Mouse (Mus musculus) ES-E14 (cell line): Measurements from ENCODE around the gene Olfr342. TPM values are rescaled to one million over a fixed set of nuclear protein-coding genes. Genes with fewer than 3 reads are reported as not detected.

Experiments
- DNase-seq: peaks from one replicate; pipeline ENCODE4 v3.0.0-alpha.2; 2013; ENCODE audit warnings: low read depth, low spot score
- H3K27ac ChIP-seq: 2 replicates; pipeline ENCODE4 v1.5.1; 2012; ENCODE audit warnings: low read depth, mild to moderate bottlenecking, low read length, moderate library complexity, mixed read lengths; ENCODE audit not compliant: poor library complexity, insufficient read depth, severe bottlenecking
- H3K36me3 ChIP-seq: 2 replicates; pipeline ENCODE4 v1.6.1; 2012; ENCODE audit warnings: mild to moderate bottlenecking, low read length, moderate library complexity, mixed read lengths; ENCODE audit not compliant: control insufficient read depth, poor library complexity, insufficient read depth, severe bottlenecking
- H3K4me1 ChIP-seq, 2 experiments: fragments of 150-350 bp in 1 of 2; sonication (generic) in 1 of 2; 2 replicates each; pipeline ENCODE4 v1.6.1; 2012; ENCODE audit warnings: low read length in 2 of 2, mild to moderate bottlenecking in 1 of 2, mixed read lengths in 1 of 2; ENCODE audit not compliant: control insufficient read depth in 2 of 2, insufficient read depth in 2 of 2, poor library complexity in 1 of 2
- H3K4me3 ChIP-seq, 2 experiments: fragments of 150-350 bp in 1 of 2; sonication (generic) in 1 of 2; 2 replicates each; pipeline ENCODE4 v1.5.1; 2012; ENCODE audit warnings: low read length in 2 of 2, low read depth in 1 of 2, mild to moderate bottlenecking in 1 of 2, mixed read lengths in 1 of 2; ENCODE audit not compliant: insufficient read depth in 1 of 2, poor library complexity in 1 of 2, severe bottlenecking in 1 of 2
- H3K9ac ChIP-seq: 2 replicates; pipeline ENCODE4 v1.6.1; 2012; ENCODE audit warnings: low read depth, mild to moderate bottlenecking, low read length, mixed read lengths; ENCODE audit not compliant: poor library complexity, insufficient read depth, severe bottlenecking
- H3K9me3 ChIP-seq: fragments of 150-350 bp; sonication (generic); 2 replicates; pipeline ENCODE4 v1.6.1; 2012; ENCODE audit warnings: low read depth, mild to moderate bottlenecking, low read length; ENCODE audit not compliant: control insufficient read depth, insufficient read depth
- CHD2 ChIP-seq: IDR thresholded peaks from 2 replicates; pipeline ENCODE4 v1.6.1; 2014; ENCODE audit warnings: mild to moderate bottlenecking, low read depth, low read length, inconsistent platforms
- HCFC1 ChIP-seq: IDR thresholded peaks from 2 replicates; pipeline ENCODE4 v1.6.1; 2012; ENCODE audit warnings: low read length, inconsistent platforms, borderline replicate concordance; ENCODE audit not compliant: insufficient read depth
- MAFK ChIP-seq: IDR thresholded peaks from 2 replicates; pipeline ENCODE4 v1.6.1; 2014; ENCODE audit warnings: mild to moderate bottlenecking, low read depth, low read length, inconsistent platforms; ENCODE audit not compliant: insufficient read depth
- ZNF384 ChIP-seq: IDR thresholded peaks from 2 replicates; pipeline ENCODE4 v1.6.1; 2012; ENCODE audit warnings: low read depth, low read length, inconsistent platforms
- in situ Hi-C, 2 experiments: fragments of 600-800 bp; cut with MboI; formaldehyde crosslinking; loops; one replicate each; pipeline ENCODE4 v1.15.1; 2025; ENCODE audit warnings: low sequenced_read_pairs in 2 of 2, inconsistent platforms in 1 of 2; ENCODE audit not compliant: unreplicated experiment in 2 of 2
- total RNA-seq: library from RNA; depleted of rRNA; stranded (reverse); fragments of 300-350 nt; gene quantifications from 2 replicates; pipeline ENCODE4 v1.2.3, GENCODE M21; 2012; rRNA removed

The Olfr342 gene
- total RNA-seq, 1 experiment: not detected

DNA sequence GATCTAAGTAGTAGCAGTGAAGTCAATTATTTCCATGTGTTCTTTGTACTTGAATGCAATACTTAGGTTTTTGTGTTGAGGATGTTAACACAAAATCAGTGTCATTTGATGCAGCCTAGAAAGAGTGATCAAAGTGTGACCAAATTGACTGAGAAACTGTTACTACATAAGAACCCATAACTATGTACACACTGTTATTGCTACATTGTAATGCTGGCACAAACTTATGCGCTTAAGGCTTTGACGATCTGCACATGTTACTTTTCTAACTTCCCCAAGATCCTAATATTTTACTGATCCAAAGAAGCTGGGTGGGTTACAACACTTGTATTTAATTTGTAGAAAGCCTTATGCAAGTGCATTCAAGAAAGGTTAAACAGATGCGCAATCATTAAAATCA, 43.0 kb downstream of the Olfr342 start:
- H3K27ac ChIP-seq: no peak overlapping the region
- DNase-seq: no peak
- in situ Hi-C loops: no loop called here
- TF ChIP-seq HCFC1: no peak
- TF ChIP-seq ZNF384: no peak
- no peak for TF ChIP-seq MAFK
- TF ChIP-seq CHD2: no peak
- H3K36me3 ChIP-seq: no peaks in the 10 kb centered on the region
- no peak overlapping the region for H3K9ac ChIP-seq
- H3K4me1 ChIP-seq: no peaks in the 10 kb centered on the region
- H3K9me3 ChIP-seq: no peaks in the 10 kb centered on the region
- no peak overlapping the region for H3K4me3 ChIP-seq

Other genes starting within 250 kb of the Olfr342 start
- gene Olfr338, start 151.5 kb upstream of the Olfr342 start, total RNA-seq: not detected in 2 replicates
- not detected in 2 replicates for gene Olfr339, start 106.1 kb upstream of the Olfr342 start, total RNA-seq
- gene Olfr340, start 72.4 kb upstream of the Olfr342 start, total RNA-seq: 0.69 TPM in 1 of 2 replicates, not detected in the other
- gene Olfr341, start 42.5 kb upstream of the Olfr342 start, total RNA-seq: not detected in 2 replicates
- gene Olfr344, start 41.7 kb downstream of the Olfr342 start, total RNA-seq: not detected in 2 replicates
- gene Olfr345, start 115.0 kb downstream of the Olfr342 start, total RNA-seq: not detected in 2 replicates
- gene Olfr346, start 160.8 kb downstream of the Olfr342 start, total RNA-seq: not detected in 2 replicates
- not detected in 2 replicates for gene Olfr347, start 206.9 kb downstream of the Olfr342 start, total RNA-seq